Mouse (Mus musculus): ENCODE measurements around the gene Olfr1198.

The Olfr1198 gene

GRCm38 (mm10) chr2:88751270-88751669, at the start of gene Olfr1198:
Gene Olfr1198 (minus strand): TSS chr2:88751370.
- DNase-seq (ENCODE audit: low spot score in 2 of 2), result no peak

DNA sequence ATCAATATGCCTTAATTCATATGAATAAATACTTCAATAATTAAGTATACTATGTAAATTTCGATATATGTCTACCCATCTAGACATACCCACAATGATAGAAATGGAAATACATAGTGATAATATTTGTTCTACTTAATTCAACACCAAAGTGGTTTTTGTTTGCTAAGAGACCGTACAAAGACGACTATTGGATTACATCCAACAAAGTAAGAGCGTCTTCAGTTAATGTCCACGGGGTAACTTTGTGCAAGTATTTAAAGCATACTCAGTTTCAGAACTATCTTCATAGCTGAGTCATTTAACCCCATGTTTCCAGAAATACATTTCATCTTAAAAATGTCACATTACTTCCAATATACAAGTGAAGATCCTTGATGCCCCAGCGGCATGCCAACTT, 41.6 kb upstream of the Olfr1198 start, which contains the start of gene Olfr1201:
Olfr1201 (plus strand) TSS at position 301 of the 400 bp plus-strand sequence.
- DNase-seq (ENCODE audit: low spot score in 2 of 2), result no peak

- no peak for DNase-seq (ENCODE audit: low spot score in 2 of 2)
Measured at GRCm38 (mm10) chr2:88770388-88770787, 19.2 kb upstream of the Olfr1198 start, which contains the start of gene Olfr1200. Gene Olfr1200 (minus strand): TSS chr2:88770488.

- no peak for DNase-seq (ENCODE audit: low spot score in 2 of 2)
Measured at GRCm38 (mm10) chr2:88760369-88760768, 9.2 kb upstream of the Olfr1198 start, which contains the start of gene Olfr1199. Gene Olfr1199 (minus strand): TSS chr2:88760469.

GRCm38 (mm10) chr2:88743379-88743778, 7.8 kb downstream of the Olfr1198 start:
- no peak for DNase-seq (ENCODE audit: low spot score in 2 of 2)

DNA sequence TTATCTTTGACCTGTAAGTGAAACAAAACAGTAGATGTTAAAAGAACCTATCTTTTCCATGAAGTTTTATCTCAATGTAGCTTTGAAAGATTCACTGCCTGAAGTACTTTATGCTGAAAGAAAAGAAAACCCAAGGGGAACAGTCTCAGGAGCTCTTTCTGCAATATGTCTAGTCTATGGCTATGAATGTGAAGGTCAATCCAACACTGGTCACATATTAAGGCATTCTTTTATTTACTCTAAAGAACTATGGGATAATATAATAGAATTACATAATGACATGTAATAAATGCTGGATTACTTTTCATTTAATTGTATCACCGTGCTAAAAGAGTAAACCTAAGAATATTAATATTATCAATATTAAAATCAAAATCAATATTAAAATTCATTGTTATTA, 18.9 kb downstream of the Olfr1198 start, which contains the start of gene Olfr1197:
Olfr1197 (minus strand) TSS at position 101 of the 400 bp plus-strand sequence.
- DNase-seq (ENCODE audit: low spot score in 2 of 2), result no peak

GRCm38 (mm10) chr2:88704497-88704896, 46.7 kb downstream of the Olfr1198 start, which contains the start of gene Olfr1196:
Gene Olfr1196 (minus strand): TSS chr2:88704597.
- no peak for DNase-seq (ENCODE audit: low spot score in 2 of 2)
